Mouse (Mus musculus): ENCODE data around the gene Tbl1x. TPM values are rescaled to one million over a fixed set of nuclear protein-coding genes. Genes with fewer than 3 reads are reported as not detected.

Tbl1x gene
- polyA plus RNA-seq, 1 experiment from 2014 or later: 46.4 TPM

- H3K27ac ChIP-seq: no peak overlapping the region
- no peaks in the 10 kb centered on the region for H3K9me3 ChIP-seq
- H3K4me1 ChIP-seq (replicated peaks): no peaks in the 10 kb centered on the region
- peaks cover 9% of the 10 kb centered on the region for H3K36me3 ChIP-seq
- H3K4me3 ChIP-seq: no peak overlapping the region
- WGBS: 29% methylated on average over 3 of the region's 3 CpGs
- DNase-seq (ENCODE audit: low spot score): no peak
- no peaks in the 10 kb centered on the region for H3K27me3 ChIP-seq (ENCODE audit: insufficient read depth, poor library complexity, severe bottlenecking)
Measured at GRCm38 (mm10) chrX:77638076-77638475, 127.3 kb downstream of the Tbl1x start.

GRCm38 (mm10) chrX:77640301-77640700 lies 129.5 kb downstream of the Tbl1x start:
- no peaks in the 10 kb centered on the region for H3K4me1 ChIP-seq (replicated peaks)
- no peak overlapping the region for H3K27ac ChIP-seq
- no peaks in the 10 kb centered on the region for H3K9me3 ChIP-seq
- DNase-seq (ENCODE audit: low spot score): no peak
- H3K27me3 ChIP-seq (ENCODE audit: insufficient read depth, poor library complexity, severe bottlenecking): no peaks in the 10 kb centered on the region
- no peak overlapping the region for H3K4me3 ChIP-seq
- peaks cover 20% of the 10 kb centered on the region for H3K36me3 ChIP-seq
- 93% methylated on average over 4 of the region's 4 CpGs for WGBS

- no peak overlapping the region for H3K27ac ChIP-seq
- no peak for DNase-seq (ENCODE audit: low spot score)
- no peaks in the 10 kb centered on the region for H3K27me3 ChIP-seq (ENCODE audit: insufficient read depth, poor library complexity, severe bottlenecking)
- peaks cover 78% of the 10 kb centered on the region for H3K36me3 ChIP-seq
- no peaks in the 10 kb centered on the region for H3K4me1 ChIP-seq (replicated peaks)
- WGBS: 91% methylated on average over 7 of the region's 7 CpGs
- H3K9me3 ChIP-seq: no peaks in the 10 kb centered on the region
- no peak overlapping the region for H3K4me3 ChIP-seq
Measured at GRCm38 (mm10) chrX:77646164-77646563, 135.4 kb downstream of the Tbl1x start.

GRCm38 (mm10) chrX:77650246-77650645 lies 139.4 kb downstream of the Tbl1x start:
- WGBS: 93% methylated on average over 2 of the region's 2 CpGs
- H3K4me3 ChIP-seq: no peak overlapping the region
- H3K36me3 ChIP-seq: peaks cover 89% of the 10 kb centered on the region
- H3K4me1 ChIP-seq (replicated peaks): no peaks in the 10 kb centered on the region
- no peak overlapping the region for H3K27ac ChIP-seq
- H3K9me3 ChIP-seq: no peaks in the 10 kb centered on the region
- no peak for DNase-seq (ENCODE audit: low spot score)
- H3K27me3 ChIP-seq (ENCODE audit: insufficient read depth, poor library complexity, severe bottlenecking): no peaks in the 10 kb centered on the region

- no peaks in the 10 kb centered on the region for H3K9me3 ChIP-seq
- H3K4me3 ChIP-seq: no peak overlapping the region
- H3K36me3 ChIP-seq: peaks cover 60% of the 10 kb centered on the region
- H3K27me3 ChIP-seq (ENCODE audit: insufficient read depth, poor library complexity, severe bottlenecking): no peaks in the 10 kb centered on the region
- H3K27ac ChIP-seq: no peak overlapping the region
- DNase-seq (ENCODE audit: low spot score): no peak
- no peaks in the 10 kb centered on the region for H3K4me1 ChIP-seq (replicated peaks)
- WGBS: 88% methylated on average over 3 of the region's 3 CpGs
Measured at GRCm38 (mm10) chrX:77662030-77662429, 151.2 kb downstream of the Tbl1x start.

- Histone ChIP-seq H3K4me3 (no peak overlapping the region), H3K27ac (no peak overlapping the region), H3K9me3 (no peaks in the 10 kb centered on the region), H3K4me1 (replicated peaks) (no peaks in the 10 kb centered on the region), H3K36me3 (peaks cover 49% of the 10 kb centered on the region), H3K27me3 (ENCODE audit: insufficient read depth, poor library complexity, severe bottlenecking) (no peaks in the 10 kb centered on the region)
- 72% methylated on average over 3 of the region's 3 CpGs for WGBS
- DNase-seq (ENCODE audit: low spot score): no peak
Measured at GRCm38 (mm10) chrX:77663276-77663675, 152.5 kb downstream of the Tbl1x start.

GRCm38 (mm10) chrX:77665030-77665429 lies 154.2 kb downstream of the Tbl1x start:
- H3K36me3 ChIP-seq: peaks cover 32% of the 10 kb centered on the region
- H3K27ac ChIP-seq: no peak overlapping the region
- no peak overlapping the region for H3K4me3 ChIP-seq
- H3K9me3 ChIP-seq: no peaks in the 10 kb centered on the region
- no peak for DNase-seq (ENCODE audit: low spot score)
- WGBS: 85% methylated on average over 2 of the region's 2 CpGs
- no peaks in the 10 kb centered on the region for H3K27me3 ChIP-seq (ENCODE audit: insufficient read depth, poor library complexity, severe bottlenecking)
- no peaks in the 10 kb centered on the region for H3K4me1 ChIP-seq (replicated peaks)

- no peak for DNase-seq (ENCODE audit: low spot score)
- no peaks in the 10 kb centered on the region for H3K4me1 ChIP-seq (replicated peaks)
- WGBS: 88% methylated on average over 1 of the region's 1 CpGs
- H3K27ac ChIP-seq: no peak overlapping the region
- no peaks in the 10 kb centered on the region for H3K9me3 ChIP-seq
- peaks cover 15% of the 10 kb centered on the region for H3K36me3 ChIP-seq
- H3K27me3 ChIP-seq (ENCODE audit: insufficient read depth, poor library complexity, severe bottlenecking): no peaks in the 10 kb centered on the region
- H3K4me3 ChIP-seq: no peak overlapping the region
Measured at GRCm38 (mm10) chrX:77666911-77667310, 156.1 kb downstream of the Tbl1x start.

- Histone ChIP-seq H3K4me3 (no peak overlapping the region), H3K27me3 (ENCODE audit: insufficient read depth, poor library complexity, severe bottlenecking) (no peaks in the 10 kb centered on the region), H3K4me1 (replicated peaks) (no peaks in the 10 kb centered on the region), H3K9me3 (no peaks in the 10 kb centered on the region), H3K27ac (no peak overlapping the region), H3K36me3 (peaks cover 9% of the 10 kb centered on the region; the same call in 1 of the 2 replicates)
- no peak for DNase-seq (ENCODE audit: low spot score)
Measured at GRCm38 (mm10) chrX:77667441-77667840, 156.6 kb downstream of the Tbl1x start.

- Histone ChIP-seq H3K4me1 (replicated peaks) (no peaks in the 10 kb centered on the region), H3K4me3 (no peak overlapping the region), H3K36me3 (no peaks in the 10 kb centered on the region), H3K9me3 (no peaks in the 10 kb centered on the region), H3K27me3 (ENCODE audit: insufficient read depth, poor library complexity, severe bottlenecking) (no peaks in the 10 kb centered on the region), H3K27ac (no peak overlapping the region)
- DNase-seq (ENCODE audit: low spot score): no peak
- whole genome bisulfite sequencing: 65% methylated on average over 3 of the region's 3 CpGs
Measured at GRCm38 (mm10) chrX:77669779-77670550, 159.2 kb downstream of the Tbl1x start.

Data from hindbrain, embryonic 10.5 days (tissue).